Mouse (Mus musculus) E14TG2a.4 (cell line): ENCODE measurements around the gene Tbc1d2b.

Experiments
- CTCF ChIP-seq: conservative IDR thresholded peaks from 2 replicates; pipeline ENCODE4 v1.5.1; 2014; ENCODE audit warnings: low read length
- NANOG ChIP-seq: IDR thresholded peaks from 2 replicates; pipeline ENCODE4 v1.6.1; 2014; ENCODE audit warnings: borderline replicate concordance, low read length, mixed read lengths
- POU5F1 ChIP-seq: IDR thresholded peaks from 2 replicates; pipeline ENCODE4 v1.6.1; 2014; ENCODE audit warnings: low read length, borderline replicate concordance

DNA sequence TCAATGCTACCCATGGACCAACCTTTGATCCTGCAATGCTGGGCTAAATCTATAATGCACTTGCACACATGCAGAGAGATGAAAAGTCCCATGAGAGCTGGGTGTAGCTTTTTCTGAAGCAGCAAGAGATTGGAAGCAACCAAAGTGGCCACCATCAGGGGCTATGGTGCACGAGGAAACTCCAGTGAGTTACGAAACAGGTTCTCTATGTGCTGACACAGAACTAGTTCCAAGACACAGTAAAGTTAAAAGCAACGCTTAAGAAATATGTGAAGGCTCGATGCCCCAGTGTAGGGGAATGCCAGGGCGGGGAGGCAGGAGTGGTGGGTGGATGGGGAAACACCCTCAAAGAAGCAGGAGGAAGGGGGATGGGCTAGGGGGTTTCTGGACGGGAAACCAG is 61.9 kb downstream of the Tbc1d2b start:
- TF ChIP-seq NANOG (no peak), CTCF (no peak), POU5F1 (no peak)
